Mouse (Mus musculus): ENCODE measurements around the gene Picalm.
"Not testable (repeated sequence)": the region's sequence is repeated elsewhere in the genome, so short reads cannot be mapped to it uniquely, and the experiment has no call there.

The Picalm gene

GRCm38 (mm10) chr7:90131831-90132241 is 1.8 kb downstream of the Picalm start:
- DNase-seq (ENCODE audit: low spot score): no peak

GRCm38 (mm10) chr7:90132322-90132721 is 2.3 kb downstream of the Picalm start:
- no peak for DNase-seq (ENCODE audit: low spot score)

- DNase-seq (ENCODE audit: low spot score): no peak
Observed at GRCm38 (mm10) chr7:90136736-90137135, 6.7 kb downstream of the Picalm start.

- no peak for DNase-seq (ENCODE audit: low spot score)
Observed at GRCm38 (mm10) chr7:90138359-90138758, 8.3 kb downstream of the Picalm start.

GRCm38 (mm10) chr7:90140290-90140689 is 10.3 kb downstream of the Picalm start:
- DNase-seq (ENCODE audit: low spot score): no peak

GRCm38 (mm10) chr7:90144275-90144674 is 14.3 kb downstream of the Picalm start:
- DNase-seq (ENCODE audit: low spot score): no peak

GRCm38 (mm10) chr7:90144971-90145370 is 15.0 kb downstream of the Picalm start:
- DNase-seq (ENCODE audit: low spot score): no peak

- no peak for DNase-seq (ENCODE audit: low spot score)
Observed at GRCm38 (mm10) chr7:90145376-90145775, 15.4 kb downstream of the Picalm start.

- no peak for DNase-seq (ENCODE audit: low spot score)
Observed at GRCm38 (mm10) chr7:90145897-90146296, 15.9 kb downstream of the Picalm start.

GRCm38 (mm10) chr7:90146321-90146720 is 16.3 kb downstream of the Picalm start:
- no peak for DNase-seq (ENCODE audit: low spot score)

GRCm38 (mm10) chr7:90148023-90148422 is 18.0 kb downstream of the Picalm start:
- no peak for DNase-seq (ENCODE audit: low spot score)

GRCm38 (mm10) chr7:90148516-90148915 is 18.5 kb downstream of the Picalm start:
- DNase-seq (ENCODE audit: low spot score): no peak

GRCm38 (mm10) chr7:90150311-90150710 is 20.3 kb downstream of the Picalm start:
- DNase-seq (ENCODE audit: low spot score): no peak

- DNase-seq (ENCODE audit: low spot score): no peak
Observed at GRCm38 (mm10) chr7:90158034-90158433, 28.0 kb downstream of the Picalm start.

GRCm38 (mm10) chr7:90160598-90160997 is 30.6 kb downstream of the Picalm start:
- no peak for DNase-seq (ENCODE audit: low spot score)

- no peak for DNase-seq (ENCODE audit: low spot score)
Observed at GRCm38 (mm10) chr7:90164276-90164675, 34.3 kb downstream of the Picalm start.

GRCm38 (mm10) chr7:90165970-90166369 is 36.0 kb downstream of the Picalm start:
- DNase-seq (ENCODE audit: low spot score): no peak

- not testable (repeated sequence) for DNase-seq (ENCODE audit: low spot score)
Observed at GRCm38 (mm10) chr7:90167777-90168176, 37.8 kb downstream of the Picalm start.

GRCm38 (mm10) chr7:90173778-90174177 is 43.8 kb downstream of the Picalm start:
- no peak for DNase-seq (ENCODE audit: low spot score)

- DNase-seq (ENCODE audit: low spot score): no peak
Observed at GRCm38 (mm10) chr7:90175576-90175975, 45.6 kb downstream of the Picalm start.

GRCm38 (mm10) chr7:90180635-90181034 is 50.6 kb downstream of the Picalm start:
- DNase-seq (ENCODE audit: low spot score): no peak

- DNase-seq (ENCODE audit: low spot score): no peak
Observed at GRCm38 (mm10) chr7:90200251-90200650, 70.2 kb downstream of the Picalm start.

GRCm38 (mm10) chr7:90201877-90202465 is 72.0 kb downstream of the Picalm start:
- DNase-seq (ENCODE audit: low spot score): no peak

- DNase-seq (ENCODE audit: low spot score): no peak
Observed at GRCm38 (mm10) chr7:90203914-90204313, 73.9 kb downstream of the Picalm start.
